Mouse (Mus musculus): ENCODE results near the gene Ripk4. TPM values are rescaled to one million over a fixed set of nuclear protein-coding genes. Genes with fewer than 3 reads are reported as not detected.

Ripk4 gene
- total and polyA plus RNA-seq, 3 experiments, result 0.05 TPM; not detected in 2

GRCm38 (mm10) chr16:97697769-97698168 is 65.8 kb downstream of the Ripk4 start:
- ATAC-seq (ENCODE audit: extremely low read depth, insufficient number of reproducible peaks, low FRiP score, poor library complexity, severe bottlenecking) (no peak), DNase-seq (ENCODE audit: low spot score) (no peak)
- H3K27me3 ChIP-seq (ENCODE audit: insufficient read depth, low read length), result 0 out of 2 replicates have a peak, but pooled peaks cover 3% of the 10 kb centered on the region

GRCm38 (mm10) chr16:97695709-97696108 is 67.9 kb downstream of the Ripk4 start:
- Histone ChIP-seq H3K36me3 (replicated peaks) (no peaks in the 10 kb centered on the region), H3K4me1 (ENCODE audit: insufficient read depth, low read depth, low read length) (no peaks in the 10 kb centered on the region), H3K9me3 (replicated peaks) (no peaks in the 10 kb centered on the region), H3K27me3 (ENCODE audit: insufficient read depth, low read length) (0 out of 2 replicates have a peak, but pooled peaks cover 4% of the 10 kb centered on the region), H3K4me3 (ENCODE audit: low read depth, low read length) (no peak overlapping the region)
- TF ChIP-seq GATA1 (IDR thresholded peaks at IDR 0.05; ENCODE audit: borderline replicate concordance, low read length) (no peak), POLR2AphosphoS5 (IDR thresholded peaks at IDR 0.05; ENCODE audit: insufficient replicate concordance, low read depth, low read length) (no peak), GATA2 (IDR thresholded peaks at IDR 0.05; ENCODE audit: borderline replicate concordance, low read depth, low read length) (no peak), CTCF (IDR thresholded peaks at IDR 0.05; ENCODE audit: low read depth, low read length) (no peak), TAL1 (conservative IDR thresholded peaks at IDR 0.05; ENCODE audit: low read depth, low read length) (no peak)
- DNase-seq (ENCODE audit: low spot score) (no peak), ATAC-seq (ENCODE audit: extremely low read depth, insufficient number of reproducible peaks, low FRiP score, poor library complexity, severe bottlenecking) (no peak)

More at GRCm38 (mm10) chr16:97697769-97698168, 65.8 kb downstream of the Ripk4 start:
- TF ChIP-seq POLR2AphosphoS5 (IDR thresholded peaks at IDR 0.05; ENCODE audit: insufficient replicate concordance, low read depth, low read length), result no peak
- no peak for TF ChIP-seq TAL1 (conservative IDR thresholded peaks at IDR 0.05; ENCODE audit: low read depth, low read length)
- 0 out of 2 replicates have a peak, but pooled peaks have one; percentile 17 for TF ChIP-seq CTCF (IDR thresholded peaks at IDR 0.05; ENCODE audit: low read depth, low read length)
- no peak for TF ChIP-seq GATA1 (IDR thresholded peaks at IDR 0.05; ENCODE audit: borderline replicate concordance, low read length)
- no peaks in the 10 kb centered on the region for H3K4me1 ChIP-seq (ENCODE audit: insufficient read depth, low read depth, low read length)
- H3K9me3 ChIP-seq (replicated peaks), result no peaks in the 10 kb centered on the region
- no peaks in the 10 kb centered on the region for H3K36me3 ChIP-seq (replicated peaks)
- no peak overlapping the region for H3K4me3 ChIP-seq (ENCODE audit: low read depth, low read length)

Other genes with a start within 250 kb of the Ripk4 start
- not detected in 2 replicates for gene Fam3b, start 249.0 kb downstream of the Ripk4 start, total RNA-seq (2014; fragmentation: Nextera tagmentation)
- 0.64 and 0.87 TPM in 2 replicates for gene Fam3b, start 249.0 kb downstream of the Ripk4 start, total RNA-seq (2017)
- not detected in 2 replicates for gene Fam3b, start 249.0 kb downstream of the Ripk4 start, polyA plus RNA-seq (2012)
- gene Tmprss2, start 152.6 kb downstream of the Ripk4 start, total RNA-seq (2014; fragmentation: Nextera tagmentation), result not detected in 2 replicates
- 0.06 and 0.11 TPM in 2 replicates for gene Tmprss2, start 152.6 kb downstream of the Ripk4 start, total RNA-seq (2017)
- gene Tmprss2, start 152.6 kb downstream of the Ripk4 start, polyA plus RNA-seq (2012), result not detected in 2 replicates
- 14.3 and 28.3 TPM in 2 replicates for gene Prdm15, start 88.1 kb upstream of the Ripk4 start, total RNA-seq (2014; fragmentation: Nextera tagmentation)
- gene Prdm15, start 88.1 kb upstream of the Ripk4 start, total RNA-seq (2017), result 10.9 and 11.7 TPM in 2 replicates
- gene Prdm15, start 88.1 kb upstream of the Ripk4 start, polyA plus RNA-seq (2012), result 3.0 and 5.0 TPM in 2 replicates
- 9.8 and 15.1 TPM in 2 replicates for gene C2cd2, start 198.8 kb upstream of the Ripk4 start, total RNA-seq (2014; fragmentation: Nextera tagmentation)
- 7.3 and 10.4 TPM in 2 replicates for gene C2cd2, start 198.8 kb upstream of the Ripk4 start, total RNA-seq (2017)
- 19.5 and 19.7 TPM in 2 replicates for gene C2cd2, start 198.8 kb upstream of the Ripk4 start, polyA plus RNA-seq (2012)
- 14.9 and 25.3 TPM in 2 replicates for gene Zbtb21, start 198.8 kb upstream of the Ripk4 start, total RNA-seq (2014; fragmentation: Nextera tagmentation)
- gene Zbtb21, start 198.8 kb upstream of the Ripk4 start, total RNA-seq (2017), result 11.1 and 12.0 TPM in 2 replicates
- 18.7 and 19.1 TPM in 2 replicates for gene Zbtb21, start 198.8 kb upstream of the Ripk4 start, polyA plus RNA-seq (2012)
- 28.1 and 31.3 TPM in 2 replicates for gene B230307C23Rik, start 233.5 kb upstream of the Ripk4 start, total RNA-seq (2014; fragmentation: Nextera tagmentation)
- gene B230307C23Rik, start 233.5 kb upstream of the Ripk4 start, total RNA-seq (2017), result 56.0 and 103 TPM in 2 replicates
- 2.5 and 2.7 TPM in 2 replicates for gene B230307C23Rik, start 233.5 kb upstream of the Ripk4 start, polyA plus RNA-seq (2012)